Mouse (Mus musculus): ENCODE results near the gene C530008M17Rik. TPM values are rescaled to one million over a fixed set of nuclear protein-coding genes. Genes with fewer than 3 reads are reported as not detected.

C530008M17Rik gene
- polyA plus RNA-seq, 1 experiment: 5.4 TPM

GRCm38 (mm10) chr5:76844618-76845186 is 188.4 kb downstream of the C530008M17Rik start:
- peaks cover 4% of the 10 kb centered on the region for H3K4me1 ChIP-seq (ENCODE audit: control insufficient read depth)
- no peaks in the 10 kb centered on the region for H3K9me3 ChIP-seq (ENCODE audit: control insufficient read depth, low read length)
- H3K4me3 ChIP-seq (replicated peaks): no peak overlapping the region
- no peak for TF ChIP-seq GATA1 (IDR thresholded peaks at IDR 0.05; ENCODE audit: low read length)
- no peak for TF ChIP-seq TAL1 (IDR thresholded peaks at IDR 0.05; ENCODE audit: low read length)
- H3K36me3 ChIP-seq (ENCODE audit: control insufficient read depth): peaks cover 32% of the 10 kb centered on the region
- no peaks in the 10 kb centered on the region for H3K27me3 ChIP-seq (ENCODE audit: control insufficient read depth)

- Histone ChIP-seq H3K27me3 (ENCODE audit: control insufficient read depth) (no peaks in the 10 kb centered on the region), H3K4me3 (replicated peaks) (no peak overlapping the region), H3K9me3 (ENCODE audit: control insufficient read depth, low read length) (no peaks in the 10 kb centered on the region), H3K4me1 (ENCODE audit: control insufficient read depth) (peaks cover under 1% of the 10 kb centered on the region), H3K36me3 (ENCODE audit: control insufficient read depth) (peaks cover 42% of the 10 kb centered on the region)
- no peak for TF ChIP-seq TAL1 (IDR thresholded peaks at IDR 0.05; ENCODE audit: low read length)
- no peak for TF ChIP-seq GATA1 (IDR thresholded peaks at IDR 0.05; ENCODE audit: low read length)
Observed at GRCm38 (mm10) chr5:76847106-76847505, 190.8 kb downstream of the C530008M17Rik start.

GRCm38 (mm10) chr5:76851316-76851715 is 195.0 kb downstream of the C530008M17Rik start:
- H3K9me3 ChIP-seq (ENCODE audit: control insufficient read depth, low read length): no peaks in the 10 kb centered on the region; the same call in 1 of the 2 replicates
- H3K27me3 ChIP-seq (ENCODE audit: control insufficient read depth): peaks cover 13% of the 10 kb centered on the region
- peaks cover 55% of the 10 kb centered on the region for H3K36me3 ChIP-seq (ENCODE audit: control insufficient read depth)
- no peak overlapping the region for H3K4me3 ChIP-seq (replicated peaks)
- TF ChIP-seq TAL1 (IDR thresholded peaks at IDR 0.05; ENCODE audit: low read length) (no peak), GATA1 (IDR thresholded peaks at IDR 0.05; ENCODE audit: low read length) (no peak)
- peaks cover 1% of the 10 kb centered on the region for H3K4me1 ChIP-seq (ENCODE audit: control insufficient read depth)

GRCm38 (mm10) chr5:76853549-76853948 is 197.2 kb downstream of the C530008M17Rik start:
- H3K4me3 ChIP-seq (replicated peaks): no peak overlapping the region
- H3K36me3 ChIP-seq (ENCODE audit: control insufficient read depth): peaks cover 73% of the 10 kb centered on the region
- TF ChIP-seq GATA1 (IDR thresholded peaks at IDR 0.05; ENCODE audit: low read length) (no peak), TAL1 (IDR thresholded peaks at IDR 0.05; ENCODE audit: low read length) (no peak)
- peaks cover 5% of the 10 kb centered on the region for H3K4me1 ChIP-seq (ENCODE audit: control insufficient read depth)
- H3K27me3 ChIP-seq (ENCODE audit: control insufficient read depth): peaks cover 35% of the 10 kb centered on the region
- peaks cover 8% of the 10 kb centered on the region; the same call in 1 of the 2 replicates for H3K9me3 ChIP-seq (ENCODE audit: control insufficient read depth, low read length)

GRCm38 (mm10) chr5:76855829-76856600 is 199.7 kb downstream of the C530008M17Rik start:
- Histone ChIP-seq H3K36me3 (ENCODE audit: control insufficient read depth) (peaks cover 78% of the 10 kb centered on the region), H3K4me1 (ENCODE audit: control insufficient read depth) (peaks cover 5% of the 10 kb centered on the region), H3K4me3 (replicated peaks) (no peak overlapping the region), H3K9me3 (ENCODE audit: control insufficient read depth, low read length) (peaks cover 8% of the 10 kb centered on the region; the same call in 1 of the 2 replicates), H3K27me3 (ENCODE audit: control insufficient read depth) (peaks cover 39% of the 10 kb centered on the region)
- TF ChIP-seq TAL1 (IDR thresholded peaks at IDR 0.05; ENCODE audit: low read length): no peak
- TF ChIP-seq GATA1 (IDR thresholded peaks at IDR 0.05; ENCODE audit: low read length): no peak

- Histone ChIP-seq H3K9me3 (ENCODE audit: control insufficient read depth, low read length) (peaks cover 8% of the 10 kb centered on the region; the same call in 1 of the 2 replicates), H3K36me3 (ENCODE audit: control insufficient read depth) (peaks cover 67% of the 10 kb centered on the region), H3K27me3 (ENCODE audit: control insufficient read depth) (peaks cover 39% of the 10 kb centered on the region), H3K4me3 (replicated peaks) (no peak overlapping the region), H3K4me1 (ENCODE audit: control insufficient read depth) (peaks cover 5% of the 10 kb centered on the region)
- TF ChIP-seq GATA1 (IDR thresholded peaks at IDR 0.05; ENCODE audit: low read length) (no peak), TAL1 (IDR thresholded peaks at IDR 0.05; ENCODE audit: low read length) (no peak)
Observed at GRCm38 (mm10) chr5:76857103-76858015, 201.0 kb downstream of the C530008M17Rik start.

GRCm38 (mm10) chr5:76858444-76858843 is 202.1 kb downstream of the C530008M17Rik start:
- no peak for TF ChIP-seq GATA1 (IDR thresholded peaks at IDR 0.05; ENCODE audit: low read length)
- no peak for TF ChIP-seq TAL1 (IDR thresholded peaks at IDR 0.05; ENCODE audit: low read length)
- peaks cover 5% of the 10 kb centered on the region for H3K4me1 ChIP-seq (ENCODE audit: control insufficient read depth)
- peaks cover 63% of the 10 kb centered on the region for H3K36me3 ChIP-seq (ENCODE audit: control insufficient read depth)
- no peak overlapping the region for H3K4me3 ChIP-seq (replicated peaks)
- H3K27me3 ChIP-seq (ENCODE audit: control insufficient read depth): peaks cover 39% of the 10 kb centered on the region
- peaks cover 8% of the 10 kb centered on the region; the same call in 1 of the 2 replicates for H3K9me3 ChIP-seq (ENCODE audit: control insufficient read depth, low read length)

GRCm38 (mm10) chr5:76866819-76867218 is 210.5 kb downstream of the C530008M17Rik start:
- H3K27me3 ChIP-seq (ENCODE audit: control insufficient read depth): no peaks in the 10 kb centered on the region
- H3K9me3 ChIP-seq (ENCODE audit: control insufficient read depth, low read length): no peaks in the 10 kb centered on the region
- peaks cover 5% of the 10 kb centered on the region for H3K4me1 ChIP-seq (ENCODE audit: control insufficient read depth)
- H3K36me3 ChIP-seq (ENCODE audit: control insufficient read depth): peaks cover 68% of the 10 kb centered on the region
- TF ChIP-seq GATA1 (IDR thresholded peaks at IDR 0.05; ENCODE audit: low read length) (no peak), TAL1 (IDR thresholded peaks at IDR 0.05; ENCODE audit: low read length) (no peak)
- H3K4me3 ChIP-seq (replicated peaks): no peak overlapping the region
